Mouse (Mus musculus): ENCODE data around the gene Atoh8. TPM values are rescaled to one million over a fixed set of nuclear protein-coding genes. Genes with fewer than 3 reads are reported as not detected.

Atoh8 gene
- 17.3 and 20.6 TPM in 2 replicates for polyA plus RNA-seq (2015; fragmentation: Nextera tagmentation; extraction: Ambion mirVana)

DNA sequence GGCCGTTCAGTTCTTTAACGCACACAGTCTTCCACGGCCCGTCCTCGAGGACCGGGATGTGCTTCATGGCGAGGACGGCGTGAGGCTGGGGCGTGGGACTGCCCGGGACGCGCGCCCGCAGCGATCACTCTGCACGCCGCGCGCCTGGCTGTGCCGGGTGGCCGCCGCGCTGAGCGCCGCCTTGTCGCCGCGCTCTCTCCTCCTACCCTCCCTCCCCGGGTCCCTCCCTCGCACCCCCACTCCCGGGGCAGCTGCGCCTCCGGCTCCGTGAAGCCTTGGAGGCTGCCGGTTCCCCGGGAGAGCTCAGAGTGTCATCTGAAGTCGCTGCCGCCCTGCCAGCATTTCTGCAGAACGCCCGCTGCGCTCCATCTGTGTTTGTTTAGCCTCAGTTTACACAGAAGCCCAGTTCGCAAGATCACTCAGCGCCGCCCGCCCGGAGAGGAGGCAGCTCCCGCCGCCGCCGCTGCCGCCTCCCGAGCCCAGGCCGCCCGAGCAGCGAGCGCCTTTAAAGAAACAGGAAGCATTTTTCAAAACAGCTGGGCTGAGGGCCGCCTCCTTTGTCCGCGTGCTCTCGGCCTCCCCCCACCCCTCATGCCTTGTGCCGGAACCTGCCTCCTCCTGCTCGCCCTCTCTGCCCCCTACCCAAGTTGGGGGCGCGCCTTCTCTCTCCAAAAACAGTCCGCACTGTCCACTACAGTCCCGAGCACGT is at the start of gene Atoh8:
TSS of gene Atoh8 (minus strand) at position 480 of the 709 bp plus-strand sequence.
- peak; percentile 79 for ATAC-seq

DNA sequence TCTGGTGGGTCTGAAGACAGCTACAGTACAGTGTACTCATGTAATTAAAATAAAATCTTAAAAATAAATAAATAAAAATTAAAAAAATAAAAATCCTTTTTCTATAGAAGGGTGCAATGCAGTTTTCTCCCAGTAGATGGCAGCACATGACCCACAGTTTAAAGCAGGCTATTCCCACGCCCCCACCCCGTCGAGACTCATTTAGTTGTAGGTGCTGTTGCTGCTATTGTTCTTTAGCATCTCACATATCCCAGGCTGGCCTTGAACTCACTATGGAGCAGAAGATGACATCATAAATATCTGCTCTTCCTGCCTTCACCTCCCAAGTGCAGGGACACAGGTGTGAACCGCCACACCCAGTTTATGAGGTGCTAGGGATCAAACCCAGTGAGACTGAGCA is 48.5 kb upstream of the Atoh8 start:
- no peak for TF ChIP-seq EP300 (IDR thresholded peaks at IDR 0.05)
- peak; percentile 82 for TF ChIP-seq CTCF (IDR thresholded peaks at IDR 0.05)
- no peaks in the 10 kb centered on the region for H3K27me3 ChIP-seq (replicated peaks; ENCODE audit: insufficient read depth, low read length)
- ATAC-seq: 0 out of 2 replicates have a peak, but pooled peaks have one; percentile 15
- H3K27ac ChIP-seq (ENCODE audit: low read length): no peak overlapping the region
- no peaks in the 10 kb centered on the region for H3K36me3 ChIP-seq (ENCODE audit: insufficient read depth, low read length)
- peaks cover 9% of the 10 kb centered on the region; the same call in 1 of the 2 replicates for H3K4me1 ChIP-seq (ENCODE audit: insufficient read depth, low read depth, low read length)
- no peak overlapping the region for H3K9ac ChIP-seq (replicated peaks; ENCODE audit: low read depth)
- 20% methylated on average over 4 of the region's 4 CpGs for WGBS
- peak; percentile 84 for DNase-seq (ENCODE audit: low spot score)
- H3K9me3 ChIP-seq (ENCODE audit: low read length): no peaks in the 10 kb centered on the region
- H3K4me2 ChIP-seq (replicated peaks; ENCODE audit: low read depth, low read length): no peak overlapping the region
- no peak overlapping the region for H3K4me3 ChIP-seq (ENCODE audit: low read depth, low read length)

More for the DNA sequence above, at the start of gene Atoh8:
- H3K9ac ChIP-seq (replicated peaks; ENCODE audit: low read depth): peak within 1 kb of the TSS; percentile 63
- peak within 1 kb of the TSS; percentile 84 for H3K27ac ChIP-seq (ENCODE audit: low read length)
- peak; percentile 77 for DNase-seq (ENCODE audit: low spot score)
- peak within 1 kb of the TSS; percentile 71 for H3K4me3 ChIP-seq (ENCODE audit: low read depth, low read length)
- no peaks in the 10 kb centered on the region for H3K9me3 ChIP-seq (ENCODE audit: low read length)
- 1% methylated on average over 35 of the region's 68 CpGs for WGBS
- no peaks in the 10 kb centered on the region for H3K27me3 ChIP-seq (replicated peaks; ENCODE audit: insufficient read depth, low read length)
- peak within 1 kb of the TSS; percentile 89 for H3K4me2 ChIP-seq (replicated peaks; ENCODE audit: low read depth, low read length)
- peaks cover 18% of the 10 kb centered on the region; the same call in 1 of the 2 replicates for H3K4me1 ChIP-seq (ENCODE audit: insufficient read depth, low read depth, low read length)
- no peak for TF ChIP-seq CTCF (IDR thresholded peaks at IDR 0.05)
- TF ChIP-seq EP300 (IDR thresholded peaks at IDR 0.05): no peak
- H3K36me3 ChIP-seq (ENCODE audit: insufficient read depth, low read length): no peaks in the 10 kb centered on the region

DNA sequence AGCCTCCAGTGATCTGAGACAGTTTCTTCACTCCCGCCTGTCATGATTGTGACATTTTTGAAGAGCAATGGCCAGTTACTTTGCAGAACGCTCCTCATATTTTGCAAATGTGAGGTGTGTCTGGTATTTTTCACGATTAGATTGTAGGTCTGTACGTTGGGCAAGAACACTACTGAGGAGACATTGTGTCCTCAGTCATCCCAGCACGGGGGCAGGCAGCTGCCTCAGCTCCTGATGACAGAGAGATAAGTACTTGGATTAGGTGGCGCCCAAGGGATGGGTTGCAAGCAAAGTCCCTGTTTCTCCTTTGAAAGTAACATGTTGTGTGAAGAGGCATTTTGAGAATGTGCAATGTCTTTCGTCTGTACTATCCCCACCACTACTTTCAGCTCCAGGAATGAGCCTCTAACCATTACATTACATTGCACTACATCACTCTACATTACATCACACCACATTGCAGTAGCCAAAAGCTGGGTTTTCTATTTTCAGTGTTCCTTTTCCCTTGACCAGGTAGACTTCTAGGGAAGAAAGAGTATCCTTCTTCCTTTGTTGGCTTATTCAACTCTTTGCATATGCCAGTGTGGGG is 45.1 kb upstream of the Atoh8 start:
- peak overlapping the region; percentile 97 for H3K27ac ChIP-seq (ENCODE audit: low read length)

DNA sequence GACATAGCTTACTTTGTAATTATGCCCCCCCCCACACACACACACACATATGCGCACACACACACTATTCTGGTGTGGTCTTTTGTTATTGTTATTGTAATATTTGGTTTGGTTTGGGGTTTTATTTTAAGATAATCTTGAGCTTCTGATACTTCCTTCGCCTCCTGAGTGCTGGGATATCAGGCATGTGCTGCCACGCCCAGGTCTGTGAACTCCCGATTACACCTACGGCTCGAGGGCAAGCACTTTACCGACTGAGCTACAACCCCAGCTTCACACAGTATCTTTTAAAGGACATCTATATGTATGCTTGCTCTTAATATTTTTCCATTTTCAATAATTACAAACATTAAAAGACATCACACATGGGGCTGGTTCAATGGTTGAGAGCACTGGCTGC is 44.1 kb upstream of the Atoh8 start:
- no peaks in the 10 kb centered on the region for H3K9me3 ChIP-seq (ENCODE audit: low read length)
- WGBS: 58% methylated on average over 7 of the region's 7 CpGs
- no peaks in the 10 kb centered on the region for H3K27me3 ChIP-seq (replicated peaks; ENCODE audit: insufficient read depth, low read length)
- peak overlapping the region; percentile 97 for H3K27ac ChIP-seq (ENCODE audit: low read length)
- no peaks in the 10 kb centered on the region for H3K36me3 ChIP-seq (ENCODE audit: insufficient read depth, low read length)
- no peak overlapping the region for H3K4me3 ChIP-seq (ENCODE audit: low read depth, low read length)
- H3K9ac ChIP-seq (replicated peaks; ENCODE audit: low read depth): no peak overlapping the region
- TF ChIP-seq EP300 (IDR thresholded peaks at IDR 0.05) (no peak), CTCF (IDR thresholded peaks at IDR 0.05) (no peak)
- no peak for ATAC-seq
- H3K4me1 ChIP-seq (ENCODE audit: insufficient read depth, low read depth, low read length): peaks cover 26% of the 10 kb centered on the region
- no peak overlapping the region for H3K4me2 ChIP-seq (replicated peaks; ENCODE audit: low read depth, low read length)
- DNase-seq (ENCODE audit: low spot score): no peak

More for the DNA sequence above, 45.1 kb upstream of the Atoh8 start:
- Histone ChIP-seq H3K4me3 (ENCODE audit: low read depth, low read length) (no peak overlapping the region), H3K36me3 (ENCODE audit: insufficient read depth, low read length) (no peaks in the 10 kb centered on the region), H3K27me3 (replicated peaks; ENCODE audit: insufficient read depth, low read length) (no peaks in the 10 kb centered on the region), H3K9ac (replicated peaks; ENCODE audit: low read depth) (no peak overlapping the region), H3K4me2 (replicated peaks; ENCODE audit: low read depth, low read length) (no peak overlapping the region), H3K9me3 (ENCODE audit: low read length) (no peaks in the 10 kb centered on the region), H3K4me1 (ENCODE audit: insufficient read depth, low read depth, low read length) (peaks cover 23% of the 10 kb centered on the region)
- WGBS: 50% methylated on average over 7 of the region's 7 CpGs
- peak; percentile 81 for DNase-seq (ENCODE audit: low spot score)
- ATAC-seq: peak; percentile 54
- TF ChIP-seq EP300 (IDR thresholded peaks at IDR 0.05) (peak; percentile 99), CTCF (IDR thresholded peaks at IDR 0.05) (no peak)

DNA sequence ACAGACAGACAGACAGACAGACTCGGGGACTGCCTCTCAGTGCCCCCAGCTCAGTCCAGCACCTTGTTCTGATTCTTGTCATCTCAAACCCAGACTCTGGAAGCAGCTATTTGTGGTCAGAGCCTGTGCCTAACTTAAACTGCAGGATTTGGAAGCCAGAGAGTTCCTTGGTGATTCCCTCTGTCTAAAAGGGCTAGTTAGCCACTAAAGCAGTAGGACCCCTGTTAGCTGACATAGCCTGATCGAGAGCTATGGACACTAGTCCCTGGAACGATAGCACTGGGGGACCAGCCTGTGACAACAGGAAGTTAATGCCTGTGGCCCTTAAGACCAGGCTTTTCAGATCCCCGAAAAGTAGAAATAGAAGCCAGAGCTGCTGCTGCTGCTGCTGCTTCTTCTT is 43.5 kb upstream of the Atoh8 start:
- no peaks in the 10 kb centered on the region for H3K36me3 ChIP-seq (ENCODE audit: insufficient read depth, low read length)
- TF ChIP-seq EP300 (IDR thresholded peaks at IDR 0.05): no peak
- TF ChIP-seq CTCF (IDR thresholded peaks at IDR 0.05): no peak
- DNase-seq (ENCODE audit: low spot score) (no peak), ATAC-seq (no peak)
- H3K4me3 ChIP-seq (ENCODE audit: low read depth, low read length): no peak overlapping the region
- WGBS: 54% methylated on average over 4 of the region's 4 CpGs
- peak overlapping the region; percentile 19; the same call in 1 of the 2 replicates for H3K9ac ChIP-seq (replicated peaks; ENCODE audit: low read depth)
- H3K4me1 ChIP-seq (ENCODE audit: insufficient read depth, low read depth, low read length): peaks cover 26% of the 10 kb centered on the region
- H3K27me3 ChIP-seq (replicated peaks; ENCODE audit: insufficient read depth, low read length): no peaks in the 10 kb centered on the region
- H3K4me2 ChIP-seq (replicated peaks; ENCODE audit: low read depth, low read length): no peak overlapping the region
- peak overlapping the region; percentile 97 for H3K27ac ChIP-seq (ENCODE audit: low read length)
- no peaks in the 10 kb centered on the region for H3K9me3 ChIP-seq (ENCODE audit: low read length)

DNA sequence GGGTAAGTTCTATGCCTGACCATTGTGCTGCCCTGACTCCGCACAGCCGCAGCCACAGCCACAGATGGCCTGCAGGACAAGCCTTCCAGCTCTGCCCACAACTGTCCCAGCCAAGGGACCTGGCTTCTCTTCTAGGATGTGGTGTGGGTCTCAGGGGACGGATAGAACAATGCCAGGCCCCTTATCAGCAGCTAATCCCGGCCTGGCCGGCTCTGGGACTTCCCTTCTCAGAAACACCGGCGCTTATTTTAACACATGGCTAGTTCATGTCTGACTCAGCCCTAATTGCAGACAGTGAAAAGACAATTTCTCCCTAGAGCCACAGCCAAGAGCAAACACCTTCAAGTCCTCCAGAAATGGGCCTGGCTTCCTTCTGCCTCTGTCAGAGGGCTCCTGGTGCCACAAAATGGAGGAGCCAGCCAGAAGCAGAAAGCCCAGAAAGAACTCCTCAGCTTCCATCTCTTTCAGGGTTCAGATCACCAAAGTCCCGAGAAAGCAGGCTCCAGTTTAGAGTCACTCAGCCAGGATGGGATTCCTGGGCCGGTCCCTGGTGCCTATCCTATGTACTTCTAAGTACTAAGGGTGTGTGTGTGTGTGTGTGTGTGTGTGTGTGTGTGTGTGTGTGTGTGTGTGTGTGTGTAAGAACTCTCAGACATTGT is 42.3 kb upstream of the Atoh8 start:
- H3K4me3 ChIP-seq (ENCODE audit: low read depth, low read length): no peak overlapping the region
- H3K4me2 ChIP-seq (replicated peaks; ENCODE audit: low read depth, low read length): peak overlapping the region; percentile 19; the same call in 1 of the 2 replicates
- DNase-seq (ENCODE audit: low spot score): peak; percentile 66
- H3K36me3 ChIP-seq (ENCODE audit: insufficient read depth, low read length): no peaks in the 10 kb centered on the region
- 30% methylated on average over 9 of the region's 9 CpGs for WGBS
- H3K9me3 ChIP-seq (ENCODE audit: low read length): no peaks in the 10 kb centered on the region
- H3K4me1 ChIP-seq (ENCODE audit: insufficient read depth, low read depth, low read length): peaks cover 32% of the 10 kb centered on the region
- no peaks in the 10 kb centered on the region for H3K27me3 ChIP-seq (replicated peaks; ENCODE audit: insufficient read depth, low read length)
- H3K27ac ChIP-seq (ENCODE audit: low read length): peak overlapping the region; percentile 97
- peak; percentile 36 for ATAC-seq
- TF ChIP-seq CTCF (IDR thresholded peaks at IDR 0.05) (no peak), EP300 (IDR thresholded peaks at IDR 0.05) (no peak)
- peak overlapping the region; percentile 19; the same call in 1 of the 2 replicates for H3K9ac ChIP-seq (replicated peaks; ENCODE audit: low read depth)

All from lung, postnatal 0 days (tissue).